Mouse (Mus musculus) cerebellum, adult 11-12 months (tissue): ENCODE results near the gene Ccdc151.

Source experiments
- DNase-seq: peaks from one replicate; pipeline ENCODE4 v3.0.0; 2022

Gene Ccdc151

GRCm38 (mm10) chr9:22002194-22003162 is at the start of gene Ccdc151, which contains the start of gene Prkcsh:
Gene Ccdc151 (minus strand): TSS chr9:22002634.
Gene Prkcsh (plus strand): TSS chr9:22002806.
- peak; percentile 100 for DNase-seq

GRCm38 (mm10) chr9:22051958-22052254 is 49.5 kb upstream of the Ccdc151 start, which contains the start of gene Elavl3:
Gene Elavl3 (minus strand): TSS chr9:22052023.
- DNase-seq: peak; percentile 92

GRCm38 (mm10) chr9:22051161-22051957 is 48.9 kb upstream of the Ccdc151 start:
- DNase-seq: peak; percentile 79

GRCm38 (mm10) chr9:22050351-22050889 is 48.0 kb upstream of the Ccdc151 start:
- DNase-seq: peak; percentile 92

GRCm38 (mm10) chr9:22049721-22050270 is 47.4 kb upstream of the Ccdc151 start:
- DNase-seq: peak; percentile 74

GRCm38 (mm10) chr9:22049315-22049714 is 46.9 kb upstream of the Ccdc151 start:
- DNase-seq: peak; percentile 67

- DNase-seq: peak; percentile 41
Measured at GRCm38 (mm10) chr9:22047329-22047728, 44.9 kb upstream of the Ccdc151 start.

GRCm38 (mm10) chr9:22041832-22042231 is 39.4 kb upstream of the Ccdc151 start:
- no peak for DNase-seq

- no peak for DNase-seq
Measured at GRCm38 (mm10) chr9:22037826-22038225, 35.4 kb upstream of the Ccdc151 start.

- DNase-seq: no peak
Measured at GRCm38 (mm10) chr9:22035300-22036044, 33.0 kb upstream of the Ccdc151 start.

- no peak for DNase-seq
Measured at GRCm38 (mm10) chr9:22030386-22030785, 28.0 kb upstream of the Ccdc151 start.

GRCm38 (mm10) chr9:22028467-22028866 is 26.0 kb upstream of the Ccdc151 start:
- DNase-seq: no peak

GRCm38 (mm10) chr9:22024592-22024991 is 22.2 kb upstream of the Ccdc151 start:
- DNase-seq: no peak

GRCm38 (mm10) chr9:22017208-22017825 is 14.9 kb upstream of the Ccdc151 start:
- peak; percentile 77 for DNase-seq

- DNase-seq: no peak
Measured at GRCm38 (mm10) chr9:22016245-22016644, 13.8 kb upstream of the Ccdc151 start.

- peak; percentile 55 for DNase-seq
Measured at GRCm38 (mm10) chr9:22012731-22013130, 10.3 kb upstream of the Ccdc151 start.

GRCm38 (mm10) chr9:22011055-22011454 is 8.6 kb upstream of the Ccdc151 start:
- DNase-seq: no peak

GRCm38 (mm10) chr9:22004546-22004945 is 2.1 kb upstream of the Ccdc151 start:
- DNase-seq: peak; percentile 60

- no peak for DNase-seq
Measured at GRCm38 (mm10) chr9:22003163-22003554, 725 bp upstream of the Ccdc151 start.

- peak; percentile 54 for DNase-seq
Measured at GRCm38 (mm10) chr9:22001633-22002032, 801 bp downstream of the Ccdc151 start.

GRCm38 (mm10) chr9:22000296-22000695 is 2.1 kb downstream of the Ccdc151 start:
- no peak for DNase-seq
